Mouse (Mus musculus): ENCODE data around the gene Gm9821.

Gene Gm9821

Small RNAs within 50 kb of the gene (microRNA-seq; reads per million reads assigned to microRNA genes)
- gene Mir6999: 0.23 to 0.25 reads per million in 2 experiments

Measured in adrenal gland (tissue).